Mouse (Mus musculus): ENCODE results near the gene 1700029F12Rik. TPM values are rescaled to one million over a fixed set of nuclear protein-coding genes. Genes with fewer than 3 reads are reported as not detected.

The 1700029F12Rik gene
- polyA plus RNA-seq, 1 experiment, result 0.22 TPM

- Histone ChIP-seq H3K4me3 (ENCODE audit: insufficient read depth, low read depth, low read length) (peak overlapping the region; percentile 43), H3K27ac (ENCODE audit: insufficient read depth, low read depth, low read length) (no peak overlapping the region), H3K4me1 (ENCODE audit: control insufficient read depth, insufficient read depth, low read length) (no peaks in the 10 kb centered on the region), H3K36me3 (ENCODE audit: control insufficient read depth, insufficient read depth, low read length) (no peaks in the 10 kb centered on the region), H3K27me3 (replicated peaks; ENCODE audit: control insufficient read depth, insufficient read depth, low read length) (no peaks in the 10 kb centered on the region)
- WGBS, result under 1% methylated on average over 21 of the region's 21 CpGs
- DNase-seq, result no peak
- TF ChIP-seq POLR2A (IDR thresholded peaks at IDR 0.05; ENCODE audit: low read depth, low read length) (no peak), CTCF (conservative IDR thresholded peaks at IDR 0.05; ENCODE audit: insufficient read depth, insufficient read length, low read depth, low read length) (no peak)
Observed at GRCm38 (mm10) chr13:97007501-97008265, 26.5 kb downstream of the 1700029F12Rik start.

- WGBS, result 44% methylated on average over 2 of the region's 2 CpGs
- TF ChIP-seq POLR2A (IDR thresholded peaks at IDR 0.05; ENCODE audit: low read depth, low read length) (no peak), CTCF (conservative IDR thresholded peaks at IDR 0.05; ENCODE audit: insufficient read depth, insufficient read length, low read depth, low read length) (no peak)
- Histone ChIP-seq H3K4me3 (ENCODE audit: insufficient read depth, low read depth, low read length) (no peak overlapping the region), H3K36me3 (ENCODE audit: control insufficient read depth, insufficient read depth, low read length) (no peaks in the 10 kb centered on the region), H3K27ac (ENCODE audit: insufficient read depth, low read depth, low read length) (no peak overlapping the region), H3K4me1 (ENCODE audit: control insufficient read depth, insufficient read depth, low read length) (no peaks in the 10 kb centered on the region), H3K27me3 (replicated peaks; ENCODE audit: control insufficient read depth, insufficient read depth, low read length) (no peaks in the 10 kb centered on the region)
- DNase-seq, result no peak
Observed at GRCm38 (mm10) chr13:97006784-97007183, 27.4 kb downstream of the 1700029F12Rik start.

- no peak for DNase-seq
- TF ChIP-seq POLR2A (IDR thresholded peaks at IDR 0.05; ENCODE audit: low read depth, low read length) (no peak), CTCF (conservative IDR thresholded peaks at IDR 0.05; ENCODE audit: insufficient read depth, insufficient read length, low read depth, low read length) (no peak)
- H3K4me1 ChIP-seq (ENCODE audit: control insufficient read depth, insufficient read depth, low read length), result no peaks in the 10 kb centered on the region
- H3K27ac ChIP-seq (ENCODE audit: insufficient read depth, low read depth, low read length), result no peak overlapping the region
- no peak overlapping the region for H3K4me3 ChIP-seq (ENCODE audit: insufficient read depth, low read depth, low read length)
- no peaks in the 10 kb centered on the region for H3K27me3 ChIP-seq (replicated peaks; ENCODE audit: control insufficient read depth, insufficient read depth, low read length)
- H3K36me3 ChIP-seq (ENCODE audit: control insufficient read depth, insufficient read depth, low read length), result no peaks in the 10 kb centered on the region
- WGBS, result 88% methylated on average over 1 of the region's 1 CpGs
Observed at GRCm38 (mm10) chr13:96997080-96997479, 37.1 kb downstream of the 1700029F12Rik start.

GRCm38 (mm10) chr13:96995243-96995642 lies 38.9 kb downstream of the 1700029F12Rik start:
- TF ChIP-seq POLR2A (IDR thresholded peaks at IDR 0.05; ENCODE audit: low read depth, low read length), result no peak
- no peak for TF ChIP-seq CTCF (conservative IDR thresholded peaks at IDR 0.05; ENCODE audit: insufficient read depth, insufficient read length, low read depth, low read length)
- 63% methylated on average over 5 of the region's 5 CpGs for WGBS
- no peak for DNase-seq
- H3K36me3 ChIP-seq (ENCODE audit: control insufficient read depth, insufficient read depth, low read length), result no peaks in the 10 kb centered on the region
- H3K27ac ChIP-seq (ENCODE audit: insufficient read depth, low read depth, low read length), result no peak overlapping the region
- no peaks in the 10 kb centered on the region for H3K4me1 ChIP-seq (ENCODE audit: control insufficient read depth, insufficient read depth, low read length)
- H3K27me3 ChIP-seq (replicated peaks; ENCODE audit: control insufficient read depth, insufficient read depth, low read length), result no peaks in the 10 kb centered on the region
- H3K4me3 ChIP-seq (ENCODE audit: insufficient read depth, low read depth, low read length), result no peak overlapping the region

GRCm38 (mm10) chr13:96993291-96993989 lies 40.7 kb downstream of the 1700029F12Rik start:
- Histone ChIP-seq H3K4me3 (ENCODE audit: insufficient read depth, low read depth, low read length) (no peak overlapping the region), H3K36me3 (ENCODE audit: control insufficient read depth, insufficient read depth, low read length) (no peaks in the 10 kb centered on the region), H3K4me1 (ENCODE audit: control insufficient read depth, insufficient read depth, low read length) (no peaks in the 10 kb centered on the region), H3K27me3 (replicated peaks; ENCODE audit: control insufficient read depth, insufficient read depth, low read length) (no peaks in the 10 kb centered on the region), H3K27ac (ENCODE audit: insufficient read depth, low read depth, low read length) (no peak overlapping the region)
- 36% methylated on average over 8 of the region's 8 CpGs for WGBS
- TF ChIP-seq CTCF (conservative IDR thresholded peaks at IDR 0.05; ENCODE audit: insufficient read depth, insufficient read length, low read depth, low read length), result no peak
- no peak for TF ChIP-seq POLR2A (IDR thresholded peaks at IDR 0.05; ENCODE audit: low read depth, low read length)
- peak; percentile 64 for DNase-seq

GRCm38 (mm10) chr13:96990561-96991265 lies 43.4 kb downstream of the 1700029F12Rik start:
- H3K36me3 ChIP-seq (ENCODE audit: control insufficient read depth, insufficient read depth, low read length), result no peaks in the 10 kb centered on the region
- TF ChIP-seq CTCF (conservative IDR thresholded peaks at IDR 0.05; ENCODE audit: insufficient read depth, insufficient read length, low read depth, low read length) (no peak), POLR2A (IDR thresholded peaks at IDR 0.05; ENCODE audit: low read depth, low read length) (no peak)
- no peak overlapping the region for H3K4me3 ChIP-seq (ENCODE audit: insufficient read depth, low read depth, low read length)
- peak; percentile 41 for DNase-seq
- H3K4me1 ChIP-seq (ENCODE audit: control insufficient read depth, insufficient read depth, low read length), result peaks cover 3% of the 10 kb centered on the region
- no peaks in the 10 kb centered on the region for H3K27me3 ChIP-seq (replicated peaks; ENCODE audit: control insufficient read depth, insufficient read depth, low read length)
- 37% methylated on average over 14 of the region's 14 CpGs for WGBS
- H3K27ac ChIP-seq (ENCODE audit: insufficient read depth, low read depth, low read length), result peak overlapping the region; percentile 3; the same call in 1 of the 2 replicates

- Histone ChIP-seq H3K4me1 (ENCODE audit: control insufficient read depth, insufficient read depth, low read length) (peaks cover 8% of the 10 kb centered on the region), H3K27me3 (replicated peaks; ENCODE audit: control insufficient read depth, insufficient read depth, low read length) (no peaks in the 10 kb centered on the region), H3K4me3 (ENCODE audit: insufficient read depth, low read depth, low read length) (no peak overlapping the region), H3K27ac (ENCODE audit: insufficient read depth, low read depth, low read length) (no peak overlapping the region), H3K36me3 (ENCODE audit: control insufficient read depth, insufficient read depth, low read length) (no peaks in the 10 kb centered on the region)
- TF ChIP-seq POLR2A (IDR thresholded peaks at IDR 0.05; ENCODE audit: low read depth, low read length) (no peak), CTCF (conservative IDR thresholded peaks at IDR 0.05; ENCODE audit: insufficient read depth, insufficient read length, low read depth, low read length) (no peak)
- WGBS, result 89% methylated on average over 3 of the region's 3 CpGs
- DNase-seq, result no peak
Observed at GRCm38 (mm10) chr13:96990045-96990444, 44.1 kb downstream of the 1700029F12Rik start.
